Mouse (Mus musculus): ENCODE measurements around the gene Arntl.

Gene Arntl

DNA sequence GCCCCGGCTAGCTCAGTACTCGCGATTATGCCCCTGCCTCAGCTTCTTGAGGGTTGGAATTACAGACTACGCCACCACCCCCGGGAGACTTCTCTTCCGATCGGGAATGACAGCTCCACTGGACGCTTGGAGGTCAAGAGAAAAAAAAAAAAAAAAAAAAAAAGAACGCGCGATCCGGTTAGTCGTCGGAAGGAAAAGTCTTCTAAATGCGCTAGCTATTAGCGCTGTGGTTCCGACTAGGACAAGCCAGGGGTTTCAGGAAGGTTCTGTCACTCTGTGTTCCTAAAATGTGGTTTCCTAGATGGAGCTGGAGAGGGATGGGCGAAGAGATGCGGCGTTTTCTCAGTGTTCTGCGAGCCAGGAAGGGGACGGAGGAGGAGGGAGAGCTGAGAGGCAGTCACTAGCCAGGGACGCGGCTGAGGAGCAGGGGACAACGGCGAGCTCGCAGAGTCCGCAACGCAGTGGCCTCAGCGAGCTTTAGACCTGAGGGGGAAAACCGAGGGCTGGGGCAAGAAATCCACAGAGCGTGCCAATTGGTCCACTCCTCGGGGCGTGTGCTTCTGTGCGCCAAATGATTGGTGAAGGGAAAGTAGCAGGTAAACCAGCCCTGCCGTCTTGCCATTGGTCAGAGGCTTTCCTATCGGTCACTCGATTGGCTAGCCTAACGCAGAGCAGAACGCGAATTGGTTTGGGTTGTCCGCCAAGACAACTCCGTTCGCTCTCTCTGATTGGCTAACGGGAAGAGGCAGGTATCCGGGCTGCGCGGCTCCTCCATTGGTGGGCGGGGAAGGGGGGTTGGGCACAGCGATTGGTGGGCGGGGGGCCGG, at the start of gene Arntl:
TSS of gene Arntl (plus strand) at position 822 of the 827 bp plus-strand sequence.
- DNase-seq (ENCODE audit: low read depth, low spot score): peak; percentile 94

DNA sequence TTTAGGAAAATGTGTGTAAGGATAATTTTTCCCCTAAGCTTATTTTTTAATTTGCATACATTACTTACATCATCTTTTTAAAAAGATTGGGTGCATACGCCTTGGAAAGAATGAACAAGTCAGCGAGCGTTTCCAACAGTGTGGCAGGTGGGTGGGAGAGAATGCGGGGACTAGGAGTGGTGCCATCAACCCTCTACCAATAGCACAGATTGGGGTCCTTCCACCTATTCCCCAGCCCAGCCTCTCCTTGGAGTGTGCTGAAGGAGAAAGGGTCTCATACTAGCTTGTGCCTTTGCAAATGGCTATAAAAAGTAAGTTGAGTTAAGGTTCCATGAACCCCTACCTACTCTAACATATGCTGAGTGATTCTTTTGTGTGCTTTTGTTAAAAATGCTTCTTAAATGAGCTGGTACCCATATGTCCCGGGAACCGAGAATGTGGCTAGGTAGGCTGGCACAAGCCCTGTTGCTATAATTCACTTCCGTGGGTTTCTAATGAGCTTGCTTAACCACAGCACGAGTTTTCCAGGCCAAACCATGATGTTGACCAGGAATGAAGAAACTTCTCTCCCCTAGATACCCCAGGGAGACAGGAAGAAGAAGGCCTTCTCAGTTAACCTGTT, 46.1 kb upstream of the Arntl start:
- no peak for DNase-seq (ENCODE audit: low read depth, low spot score)

DNA sequence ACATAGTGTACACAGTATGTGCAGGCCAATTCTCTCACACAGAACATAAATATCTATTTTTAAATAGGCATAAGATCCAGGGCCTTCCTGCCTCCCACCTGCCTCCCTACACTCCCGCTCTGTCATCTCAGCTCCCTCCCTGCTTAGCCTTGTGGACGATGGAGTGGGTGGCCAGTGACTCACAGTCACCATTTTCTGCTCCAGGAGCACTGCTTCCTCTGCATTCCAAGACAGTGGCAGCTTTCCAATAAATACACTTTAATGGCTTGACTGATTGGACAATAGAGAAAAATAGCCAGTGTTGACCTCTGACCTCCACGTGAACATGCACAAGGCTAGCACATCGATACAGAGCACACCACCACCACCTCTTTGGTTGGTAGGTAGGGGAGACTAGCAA, 42.5 kb upstream of the Arntl start:
- DNase-seq (ENCODE audit: low read depth, low spot score): no peak

DNA sequence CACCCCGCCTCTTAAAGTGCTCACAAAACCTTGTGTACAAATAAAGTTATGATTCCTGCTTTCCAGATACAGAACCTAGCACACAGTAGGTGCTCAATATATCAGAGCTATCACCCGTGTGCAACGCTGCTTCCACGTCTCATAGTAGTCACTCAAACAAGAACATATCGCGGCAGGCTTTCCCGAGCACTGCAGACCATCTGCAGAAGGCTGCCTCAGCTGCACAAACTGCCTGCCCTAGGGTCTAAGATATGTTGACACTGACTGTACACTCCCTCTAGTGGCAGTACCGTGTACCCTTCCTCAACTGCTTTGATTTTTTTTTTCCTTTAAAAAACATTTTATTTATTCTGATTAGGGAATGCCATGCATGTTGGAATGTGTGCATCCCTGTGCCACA, 40.2 kb upstream of the Arntl start:
- peak; percentile 31 for DNase-seq (ENCODE audit: low read depth, low spot score)

DNA sequence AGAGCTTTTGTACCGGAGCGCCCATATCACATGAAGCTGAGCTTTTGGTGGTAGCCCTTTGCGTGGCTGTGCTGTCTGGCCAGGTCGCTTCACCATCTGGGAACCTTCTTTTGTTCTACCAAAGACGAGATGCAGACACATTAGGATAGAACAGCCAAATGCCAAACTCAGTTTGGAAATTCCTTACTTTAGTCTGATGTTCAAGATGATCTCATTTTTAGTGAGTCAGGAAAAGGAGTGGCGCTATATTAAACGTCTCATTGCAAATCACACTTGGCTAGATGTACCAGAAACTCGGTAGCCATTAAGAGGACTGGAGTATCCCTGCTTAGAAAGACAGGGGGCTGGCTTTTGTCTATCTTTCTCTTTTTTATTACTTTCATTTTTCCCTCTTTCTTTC, 38.7 kb upstream of the Arntl start:
- no peak for DNase-seq (ENCODE audit: low read depth, low spot score)

DNA sequence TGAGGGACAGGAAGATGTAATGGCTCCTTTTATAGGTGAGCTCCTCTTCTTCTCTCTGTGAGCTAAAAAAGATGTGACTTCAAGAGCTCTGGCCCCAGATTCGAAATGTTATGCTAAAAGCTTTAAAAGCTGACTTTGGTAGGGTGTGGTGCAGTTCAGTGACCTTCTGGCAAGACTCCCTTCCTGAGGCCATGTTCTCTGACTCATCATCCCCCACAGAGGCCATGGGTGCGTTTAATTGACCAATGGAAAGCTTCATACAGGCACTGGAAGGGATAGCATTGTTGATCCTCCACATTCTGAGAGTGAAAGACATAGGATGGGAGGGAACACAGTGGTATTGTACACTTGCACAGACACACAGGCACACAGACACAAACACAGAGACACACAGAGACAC, 34.8 kb upstream of the Arntl start:
- DNase-seq (ENCODE audit: low read depth, low spot score): no peak

DNA sequence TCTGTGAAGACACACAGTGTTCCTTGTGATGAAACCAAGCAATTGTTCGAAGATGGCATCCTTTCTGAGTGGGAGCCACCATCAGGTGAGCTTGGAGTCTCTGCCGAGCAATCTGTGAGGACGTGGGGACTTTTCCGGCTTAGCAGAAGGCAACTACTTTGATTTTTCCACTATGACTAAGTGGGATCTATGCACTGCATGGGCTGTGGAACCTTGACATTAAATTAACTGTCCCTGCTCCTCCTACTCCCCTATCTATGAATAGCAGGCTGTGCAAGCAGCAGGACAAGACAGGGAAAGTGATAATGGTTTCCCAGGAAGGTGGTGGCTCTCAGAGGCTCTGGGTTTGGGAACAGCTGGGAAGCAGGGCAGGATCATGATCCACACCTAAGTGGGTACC, 31.8 kb upstream of the Arntl start:
- no peak for DNase-seq (ENCODE audit: low read depth, low spot score)

DNA sequence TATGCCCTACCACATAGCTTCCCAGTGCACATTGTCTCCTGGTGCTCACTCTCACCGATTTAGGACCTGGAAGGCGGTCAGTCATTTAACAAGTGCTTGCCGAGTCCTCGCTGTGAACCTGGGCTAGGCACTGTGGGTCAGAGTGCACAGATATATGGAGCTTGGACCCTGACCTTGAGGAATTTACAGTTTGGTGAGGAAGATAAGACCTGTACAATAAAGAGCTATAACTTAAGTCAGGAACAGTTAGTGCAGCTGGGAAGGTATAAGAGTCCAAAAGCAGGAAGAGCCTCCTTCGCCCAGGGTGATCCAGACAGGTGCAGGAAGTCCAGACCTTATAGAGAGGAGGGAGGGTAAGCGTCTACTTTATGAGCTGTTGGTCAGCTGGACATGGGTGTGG, 29.2 kb upstream of the Arntl start:
- no peak for DNase-seq (ENCODE audit: low read depth, low spot score)

DNA sequence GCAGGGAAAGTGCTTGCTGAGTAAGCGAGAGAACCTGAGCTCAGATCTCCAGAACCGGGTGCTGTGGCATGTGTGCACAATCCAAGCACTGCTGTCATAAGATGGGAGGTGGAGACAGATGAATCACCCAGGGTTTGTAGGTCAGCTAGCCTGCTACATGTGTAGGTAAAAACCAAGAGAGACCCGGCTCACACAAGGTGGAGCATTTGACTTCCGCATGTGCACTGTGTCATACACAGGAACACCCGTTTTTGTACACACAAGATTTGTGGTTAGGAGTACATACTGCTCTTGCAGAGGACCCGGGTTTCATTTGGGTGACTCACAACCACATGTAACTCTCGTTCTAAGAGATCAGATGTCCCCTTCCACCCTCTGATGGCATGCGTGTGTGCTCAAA, 23.5 kb upstream of the Arntl start:
- no peak for DNase-seq (ENCODE audit: low read depth, low spot score)

DNA sequence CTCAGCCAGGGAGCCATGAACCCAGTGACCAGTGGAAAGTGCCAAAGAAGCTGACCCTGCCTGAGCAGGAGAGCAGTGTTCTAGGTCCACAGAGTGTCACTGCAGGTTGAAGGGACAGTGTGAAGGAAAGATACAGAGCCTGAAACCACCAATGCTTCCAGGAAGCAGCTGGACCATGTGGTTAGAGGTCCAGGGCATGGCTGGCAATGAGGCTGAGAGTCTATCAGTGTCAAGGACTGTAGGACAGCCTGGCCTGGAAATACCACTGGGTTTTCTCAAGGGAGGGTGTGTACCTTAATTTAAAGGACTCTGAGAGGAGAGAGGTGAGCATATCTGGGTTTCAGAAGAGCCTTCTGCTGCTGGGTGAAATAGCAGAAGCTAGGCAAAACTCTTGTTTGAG, 22.2 kb upstream of the Arntl start:
- no peak for DNase-seq (ENCODE audit: low read depth, low spot score)

DNA sequence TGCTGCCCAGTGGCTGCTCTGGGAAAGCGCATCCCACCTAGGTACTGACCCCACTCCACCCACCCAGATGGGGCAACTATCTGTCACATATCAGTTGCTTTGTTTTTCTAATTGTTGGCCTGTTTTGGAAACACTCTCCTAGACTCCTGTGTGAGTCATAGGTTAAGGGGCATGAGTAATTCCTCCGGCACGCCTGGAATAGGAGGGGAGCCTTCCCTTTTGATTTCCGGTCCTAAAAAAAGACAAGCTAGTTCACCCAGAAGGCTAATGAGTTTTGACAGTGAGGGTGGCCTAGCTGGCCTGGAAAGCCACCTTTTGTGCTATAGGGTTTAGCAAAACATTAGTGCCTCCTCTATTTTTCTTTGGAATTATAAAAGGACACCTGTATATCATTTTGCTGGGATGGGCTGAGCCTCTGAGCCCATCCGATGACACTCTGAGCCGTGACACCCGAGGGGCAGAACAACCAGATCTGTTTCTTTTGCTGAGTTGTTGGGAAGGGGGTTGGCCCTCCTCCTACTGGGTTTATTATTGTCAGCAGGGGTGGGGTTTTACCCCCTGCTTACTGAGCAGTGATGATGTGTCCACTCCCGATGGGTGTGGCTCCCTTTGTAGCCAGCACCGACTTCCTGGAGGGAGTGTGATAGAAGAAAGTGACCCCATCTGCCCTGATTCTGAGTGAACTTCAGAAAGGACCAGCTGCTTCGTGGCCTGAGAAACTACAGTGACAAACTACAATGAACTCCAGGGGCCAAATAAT, 21.0 kb upstream of the Arntl start:
- DNase-seq (ENCODE audit: low read depth, low spot score): no peak

DNA sequence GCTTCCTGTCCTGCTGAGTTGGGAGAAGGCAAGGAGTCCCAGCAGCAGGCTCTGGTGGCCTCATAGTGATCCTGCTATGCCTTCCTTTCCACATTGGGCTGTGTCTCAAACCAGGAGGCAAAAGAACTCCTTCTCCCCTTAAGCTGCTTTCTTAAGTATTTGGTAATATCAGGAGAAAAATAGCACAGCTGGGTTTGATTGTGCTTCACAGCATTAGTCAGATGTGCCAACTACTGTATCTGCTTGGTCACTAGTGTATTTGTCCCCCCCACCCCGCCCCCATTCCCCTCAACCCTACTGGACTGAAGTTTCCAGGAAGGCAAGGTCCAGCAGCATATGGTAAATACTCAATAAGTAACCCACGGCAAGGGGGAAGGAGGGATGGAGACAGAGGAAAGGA, 19.2 kb upstream of the Arntl start:
- no peak for DNase-seq (ENCODE audit: low read depth, low spot score)

DNA sequence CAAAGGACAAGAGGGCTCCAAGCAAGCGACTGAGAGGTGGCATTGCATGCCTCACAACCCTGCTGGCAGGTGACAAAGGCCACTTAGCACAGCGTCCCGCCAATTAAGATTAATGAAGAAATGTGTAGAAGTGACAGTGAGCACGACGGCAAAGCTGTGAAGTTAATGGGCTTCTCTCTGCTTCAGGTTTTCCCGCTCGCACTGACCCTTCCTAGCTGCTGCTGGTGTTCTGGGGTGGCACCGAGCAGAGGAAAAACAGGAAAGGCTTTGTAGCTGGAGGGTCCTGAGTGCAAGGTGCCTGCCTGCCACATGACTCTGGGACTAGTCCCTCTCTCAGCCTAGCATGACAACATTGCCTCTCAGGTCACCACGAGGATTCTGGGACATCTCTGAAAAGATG, 18.7 kb upstream of the Arntl start:
- no peak for DNase-seq (ENCODE audit: low read depth, low spot score)

DNA sequence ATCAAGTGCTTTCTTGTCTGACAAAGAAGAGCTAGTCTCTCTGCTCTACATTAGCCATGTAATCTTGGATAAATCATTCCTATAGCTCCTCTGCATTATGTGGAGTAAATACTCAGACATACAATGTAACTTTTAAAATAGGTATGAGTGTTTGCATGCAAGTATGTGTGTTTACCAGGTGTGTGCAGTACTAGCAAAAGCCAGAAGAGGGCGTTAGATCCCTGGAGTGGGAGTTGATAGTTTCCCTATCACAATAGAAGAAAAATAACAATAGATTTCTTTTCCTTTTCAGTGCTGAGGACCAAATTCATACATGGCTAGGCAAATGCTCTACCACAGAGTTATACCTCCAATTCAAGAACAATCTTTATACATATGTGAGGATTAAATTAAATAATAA, 15.5 kb upstream of the Arntl start:
- no peak for DNase-seq (ENCODE audit: low read depth, low spot score)

DNA sequence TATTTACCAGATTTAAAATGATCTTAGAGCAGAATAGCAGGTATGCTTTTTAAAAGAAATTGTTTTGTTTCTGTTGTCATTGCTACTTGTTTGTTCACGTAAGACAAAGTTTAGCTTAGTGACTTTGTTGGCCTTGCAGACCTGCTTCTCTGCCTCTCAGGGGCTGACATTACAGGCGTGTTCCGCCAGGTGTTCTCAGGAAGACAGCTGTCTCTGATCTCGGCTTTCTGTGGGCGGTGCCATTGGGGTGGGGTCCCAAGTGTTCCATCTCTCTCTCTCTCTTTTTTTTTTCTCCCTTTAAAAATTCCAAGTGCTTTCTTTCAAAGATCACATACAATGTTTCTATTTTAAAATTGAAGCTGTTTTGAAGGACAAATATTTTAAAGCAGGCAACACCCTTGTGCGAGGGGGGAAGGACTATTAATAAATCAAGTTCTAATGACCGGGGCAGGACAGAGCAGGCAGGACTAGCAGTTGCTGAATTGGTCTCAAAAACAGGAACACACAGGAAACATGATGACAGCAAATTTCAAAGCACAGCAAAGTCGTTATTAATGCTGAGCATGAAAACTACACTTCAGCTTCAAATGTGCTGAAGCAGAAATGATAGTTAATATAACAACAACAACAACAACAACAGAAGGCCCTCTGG, 14.4 kb upstream of the Arntl start:
- no peak for DNase-seq (ENCODE audit: low read depth, low spot score)

DNA sequence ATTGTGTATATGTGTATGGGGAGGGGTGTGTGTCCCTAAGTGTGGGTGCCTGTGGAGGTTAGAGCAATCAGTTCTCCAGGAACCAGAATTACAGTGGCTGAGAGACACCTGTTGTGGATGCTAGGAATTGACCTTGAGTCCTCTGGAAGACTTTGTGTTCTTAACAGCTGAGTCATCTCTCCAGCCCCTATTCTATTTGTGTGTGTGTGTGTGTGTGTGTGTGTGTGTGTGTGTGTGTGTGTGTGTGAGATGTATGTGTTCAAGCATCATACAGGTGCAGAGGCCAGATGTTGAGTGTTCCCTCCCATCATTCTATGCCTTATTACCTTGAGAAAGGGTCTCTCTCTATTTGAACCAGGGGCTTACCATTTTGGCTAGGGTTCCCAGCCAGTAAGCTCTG, 13.4 kb upstream of the Arntl start:
- DNase-seq (ENCODE audit: low read depth, low spot score): no peak

DNA sequence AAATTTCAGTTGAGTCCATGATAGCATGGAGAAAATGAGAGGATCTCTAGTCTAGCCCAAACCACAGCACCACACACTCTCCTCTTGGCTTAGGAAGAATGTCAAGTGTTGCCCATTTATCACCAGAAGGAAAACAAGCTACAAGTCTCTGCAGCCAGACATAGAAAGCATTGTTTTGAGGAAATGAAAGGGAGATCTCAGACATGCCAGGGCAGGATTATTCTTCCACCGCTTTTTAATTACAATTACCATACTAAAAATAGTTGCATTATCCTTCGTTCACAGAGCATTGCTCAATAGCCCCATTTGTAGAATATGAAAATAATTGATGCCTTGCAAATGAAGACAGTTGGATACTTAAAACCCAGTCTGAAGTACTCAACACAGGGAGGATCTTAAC, 12.0 kb upstream of the Arntl start:
- DNase-seq (ENCODE audit: low read depth, low spot score): no peak

DNA sequence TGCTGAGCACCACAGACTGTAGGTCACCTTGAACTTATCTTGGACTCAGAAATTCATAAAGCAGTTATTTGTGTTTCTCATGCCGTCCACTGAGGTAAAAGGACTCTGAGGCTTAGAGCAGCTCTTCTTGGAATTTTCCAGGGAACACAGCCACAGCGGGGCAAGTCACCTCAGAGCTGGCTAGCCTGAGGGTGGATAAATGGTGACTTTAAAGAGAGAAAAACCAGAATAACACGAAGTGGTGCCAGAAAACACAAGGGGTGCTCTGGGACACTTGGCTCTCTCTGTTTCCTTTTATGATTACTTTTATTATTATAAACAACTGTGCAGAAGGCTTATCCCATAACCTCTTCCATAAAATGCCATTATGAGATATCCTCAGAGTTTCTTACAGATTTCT, 11.1 kb upstream of the Arntl start:
- no peak for DNase-seq (ENCODE audit: low read depth, low spot score)

DNA sequence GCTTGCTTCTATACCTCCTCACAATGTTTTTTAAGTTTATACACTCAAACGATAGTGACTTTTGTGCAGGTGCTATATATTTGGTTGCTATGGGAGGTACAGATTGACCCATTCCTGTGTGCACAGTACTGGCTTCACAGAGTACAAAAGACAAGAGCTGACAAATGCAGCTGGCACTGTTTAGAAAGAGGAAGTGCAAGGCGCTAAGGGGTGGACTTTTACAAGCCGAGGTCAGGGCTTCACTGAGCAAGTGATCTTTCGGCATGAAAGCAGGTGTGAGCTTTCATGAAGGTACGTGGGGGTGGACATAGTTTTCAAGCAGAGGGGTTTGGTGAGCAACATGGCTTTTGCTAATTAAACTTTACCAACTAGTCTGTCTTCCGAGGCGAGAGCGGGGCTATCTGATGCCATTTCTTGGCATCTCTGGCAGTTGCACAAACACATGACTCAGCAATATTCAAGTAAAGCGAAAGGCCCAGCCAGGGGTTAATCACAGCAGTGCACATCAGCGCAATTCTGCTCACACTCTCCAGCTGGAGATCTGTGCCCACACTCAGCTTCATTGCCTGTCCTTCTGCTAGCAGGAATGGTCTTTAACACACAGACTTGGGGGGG, 10.0 kb upstream of the Arntl start:
- DNase-seq (ENCODE audit: low read depth, low spot score): peak; percentile 5

DNA sequence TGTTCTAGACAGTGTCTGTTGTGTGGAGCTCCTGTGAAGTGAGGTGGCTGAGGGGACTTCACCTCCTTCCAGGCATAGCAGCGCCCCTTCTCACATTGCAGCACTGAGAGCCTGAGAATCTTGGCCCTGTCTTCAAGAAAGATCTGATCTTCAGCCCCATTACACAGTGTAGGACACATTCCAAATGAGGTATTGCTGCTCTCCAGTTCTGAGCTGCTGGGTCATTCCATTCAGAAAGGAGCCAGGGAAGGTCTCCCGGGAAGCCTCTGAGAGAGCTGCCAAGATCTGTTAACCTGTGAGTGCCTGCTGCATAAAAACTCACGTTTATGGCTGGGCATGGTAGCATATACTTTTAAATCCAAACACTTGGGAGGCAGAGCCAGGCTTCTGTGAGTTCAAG, 5.7 kb upstream of the Arntl start:
- no peak for DNase-seq (ENCODE audit: low read depth, low spot score)

DNA sequence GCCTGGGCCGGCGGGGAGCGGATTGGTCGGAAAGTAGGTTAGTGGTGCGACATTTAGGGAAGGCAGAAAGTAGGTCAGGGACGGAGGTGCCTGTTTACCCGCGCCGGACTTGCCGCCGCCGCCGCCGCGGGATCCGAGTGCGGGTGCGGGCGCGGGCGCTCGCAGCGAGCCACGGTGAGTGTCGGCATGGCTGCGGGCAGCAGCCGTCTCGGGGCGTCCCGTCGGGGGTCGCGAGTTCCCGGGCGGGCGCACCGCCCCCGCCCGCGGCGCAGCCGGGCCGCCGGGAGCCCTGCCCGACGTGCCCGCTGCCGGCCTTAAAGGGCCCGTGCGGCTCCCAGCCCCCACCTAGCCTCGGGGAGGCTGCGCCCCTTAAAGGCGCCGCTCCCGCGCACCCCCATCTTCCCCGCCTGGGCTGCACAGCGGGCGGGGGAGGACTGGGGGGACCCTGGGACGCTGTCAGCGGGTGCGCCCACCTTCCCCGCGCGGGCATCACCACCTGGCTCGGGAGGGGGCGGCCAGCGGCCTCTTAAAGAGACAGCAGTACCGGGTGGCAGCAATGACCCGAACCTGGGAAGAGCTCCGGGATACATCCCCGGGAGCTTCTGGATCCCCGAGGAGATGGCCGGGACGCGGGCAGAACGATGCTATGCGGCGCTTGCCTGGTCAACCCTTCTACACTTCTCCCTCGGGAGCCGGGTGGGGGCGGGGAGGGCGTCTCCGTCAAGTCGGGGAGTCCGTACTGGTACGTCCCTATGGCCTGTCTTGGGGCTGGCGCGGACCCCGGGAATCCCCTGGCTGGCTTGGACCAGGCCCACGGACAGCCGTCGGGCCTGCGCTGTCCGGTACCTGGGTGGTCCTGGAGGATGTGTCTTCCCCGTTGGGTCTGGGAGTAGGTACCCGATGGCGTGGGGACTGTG, 464 bp downstream of the Arntl start:
- DNase-seq (ENCODE audit: low read depth, low spot score): peak; percentile 31
